Mouse (Mus musculus) megakaryocyte, adult 5-6 weeks (primary cell): ENCODE data around the gene Cd163. TPM values are rescaled to one million over a fixed set of nuclear protein-coding genes. Genes with fewer than 3 reads are reported as not detected.

ENCODE experiments used
- ATAC-seq: 2 replicates; pipeline ENCODE4 v1.8.0; 2016; ENCODE audit warnings: mild to moderate bottlenecking, inconsistent platforms; ENCODE audit not compliant: poor library complexity, severe bottlenecking
- total RNA-seq, 2 experiments: library from RNA; stranded (forward) in 1 of 2; stranded (reverse) in 1 of 2; fragments of 153-499, 151-499 nt in 1 of 2; fragments of 221-1000, 200-1000 nt in 1 of 2; gene quantifications; 2 replicates each; pipeline versions ENCODE4 v1.2.3 to v1.2.4; 2015 to 2017

Cd163 gene
- total RNA-seq (2015) (2.2 TPM in 2 replicates), total RNA-seq (2017) (3.7 and 4.0 TPM in 2 replicates)

DNA sequence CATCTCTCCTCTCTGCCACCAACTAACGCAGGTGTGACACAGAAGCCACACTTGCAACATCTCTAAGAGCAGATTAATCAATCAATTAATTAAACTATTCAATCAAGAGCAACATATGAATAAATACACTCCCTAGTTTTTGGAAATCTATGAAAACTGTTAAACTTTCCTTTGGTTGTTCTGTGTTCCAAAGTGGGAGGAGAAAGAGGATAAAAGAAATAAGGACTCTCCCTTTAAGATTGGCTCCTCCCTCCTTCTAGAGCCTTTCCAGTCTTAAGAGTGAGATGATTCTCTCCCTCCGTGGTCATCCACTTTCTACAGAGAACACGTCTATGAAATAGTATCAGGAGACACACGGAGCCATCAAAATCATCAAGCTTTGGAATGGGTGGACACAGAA lies at the start of gene Cd163:
Gene Cd163 (plus strand): TSS at position 301 of the 400 bp plus-strand sequence.
- no peak for ATAC-seq

DNA sequence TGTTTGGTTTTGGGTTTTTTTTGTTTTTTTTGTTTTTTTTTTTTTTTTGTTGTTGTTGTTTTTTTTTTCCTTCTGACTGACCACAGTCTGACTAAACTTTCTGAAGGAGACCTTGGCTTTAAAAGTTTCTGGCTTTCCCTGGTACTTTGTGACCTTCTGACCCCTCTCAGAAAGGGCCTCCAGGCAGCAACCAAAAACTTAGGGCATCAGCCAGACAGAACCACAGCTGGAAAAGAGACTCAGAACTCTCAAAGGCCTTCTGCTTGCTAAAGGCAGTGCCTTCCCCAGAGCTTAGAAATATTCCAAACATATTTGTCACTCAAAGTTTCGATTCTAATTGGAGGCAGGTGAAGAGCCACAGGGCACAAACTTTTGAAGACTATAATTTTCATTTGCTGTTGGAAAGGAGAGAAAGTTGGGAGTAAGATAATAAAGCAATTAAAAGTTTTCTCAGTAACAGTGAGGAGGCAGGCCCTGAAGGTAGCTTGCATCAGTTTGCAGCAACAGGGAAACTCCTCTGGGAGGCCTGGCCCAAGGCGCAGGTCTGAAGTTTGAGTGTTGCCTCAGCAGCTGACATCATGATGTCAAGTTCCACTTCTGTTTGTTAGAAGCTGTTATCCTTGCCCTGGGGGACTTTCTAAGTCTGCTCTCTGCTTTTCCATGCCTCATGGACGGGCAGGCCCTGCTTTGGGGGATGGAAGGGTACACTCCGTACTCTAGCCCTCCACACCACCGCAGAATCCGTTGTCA lies 48.6 kb upstream of the Cd163 start:
- peak; percentile 20; the same call in 1 of the 2 replicates for ATAC-seq

DNA sequence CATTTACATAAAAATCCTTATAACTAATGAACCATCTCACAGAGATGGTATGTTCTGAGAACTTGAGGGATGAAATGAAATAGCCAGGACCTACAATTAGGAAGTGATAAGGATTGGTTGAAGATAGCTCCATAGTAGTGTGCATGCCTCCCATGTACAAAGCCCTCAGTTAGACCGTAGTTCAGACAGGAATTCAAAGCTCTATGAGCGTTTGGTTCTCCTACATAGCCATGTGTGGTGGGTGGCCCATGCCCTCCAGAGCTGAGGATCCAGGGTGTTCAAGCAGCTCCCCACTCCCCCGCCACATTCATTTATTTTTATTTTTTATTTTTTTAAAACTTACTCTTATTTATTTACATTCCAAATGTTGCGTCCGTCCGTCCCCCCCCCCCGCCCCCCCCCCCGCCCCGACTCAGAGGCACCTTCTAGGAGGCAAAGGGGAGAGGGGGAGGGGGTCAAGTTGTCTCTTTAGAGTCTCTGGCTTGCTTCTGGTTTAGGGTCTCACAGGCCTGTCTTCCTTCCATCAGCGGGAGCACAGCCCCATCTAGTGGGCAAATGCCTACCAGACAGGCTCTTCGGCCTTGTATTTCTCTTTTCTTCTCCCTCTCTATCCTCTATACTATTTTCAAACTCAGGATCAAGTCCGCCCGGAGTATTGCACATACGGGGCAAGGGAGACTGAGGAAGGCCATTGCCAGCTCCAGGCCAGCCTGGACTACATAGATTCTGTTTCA lies 44.1 kb upstream of the Cd163 start:
- peak; percentile 76 for ATAC-seq

DNA sequence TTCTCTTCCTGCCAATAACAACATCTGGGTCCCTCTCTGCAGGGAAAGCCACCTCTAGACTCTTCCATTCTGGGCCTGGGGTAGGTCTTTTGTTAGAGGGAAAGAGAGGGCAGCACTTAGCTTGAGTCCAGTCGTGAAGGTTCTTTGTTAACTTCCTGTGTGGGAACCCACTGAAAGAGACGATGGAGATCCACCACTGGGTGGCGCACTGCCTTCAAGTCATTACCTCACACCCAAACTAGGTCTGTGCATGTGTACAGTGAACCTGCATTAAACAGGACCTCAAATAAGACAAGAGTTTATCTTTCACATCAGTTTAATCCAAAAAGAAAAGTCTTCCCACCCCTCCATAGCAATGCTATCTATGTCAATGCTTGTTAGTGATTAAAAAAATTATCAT lies 41.8 kb upstream of the Cd163 start:
- ATAC-seq: peak; percentile 94

DNA sequence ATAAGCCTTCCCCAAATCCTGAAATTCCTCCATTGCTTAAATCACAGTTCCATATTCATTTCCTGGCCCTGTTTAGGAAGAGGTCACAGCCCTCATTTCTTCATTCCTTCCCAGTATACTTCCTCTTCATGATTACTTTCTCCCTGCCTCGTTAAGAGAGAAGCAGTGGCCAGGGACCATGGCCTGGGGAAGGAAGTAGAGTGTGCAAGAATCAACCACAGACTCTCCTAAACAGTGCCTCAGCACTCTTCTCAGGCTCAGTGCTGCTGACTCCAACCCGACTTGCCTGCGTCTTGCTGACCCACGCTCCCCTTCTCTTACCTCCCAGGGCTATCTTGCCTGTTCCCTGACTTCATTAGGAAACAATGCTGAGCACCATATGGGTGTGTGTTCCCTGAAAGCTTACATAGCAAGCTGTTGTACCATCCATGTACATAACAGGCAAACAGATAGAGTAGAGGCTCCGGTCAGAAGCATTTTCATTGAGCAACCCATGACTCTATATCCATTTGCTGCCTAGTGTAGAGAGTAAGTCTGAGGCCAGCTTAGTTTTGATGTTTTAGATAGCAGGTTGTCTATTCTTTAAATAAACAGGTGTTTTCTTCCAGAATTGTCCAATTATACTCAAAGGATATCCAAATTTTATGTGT lies 31.1 kb upstream of the Cd163 start:
- ATAC-seq: peak; percentile 97

DNA sequence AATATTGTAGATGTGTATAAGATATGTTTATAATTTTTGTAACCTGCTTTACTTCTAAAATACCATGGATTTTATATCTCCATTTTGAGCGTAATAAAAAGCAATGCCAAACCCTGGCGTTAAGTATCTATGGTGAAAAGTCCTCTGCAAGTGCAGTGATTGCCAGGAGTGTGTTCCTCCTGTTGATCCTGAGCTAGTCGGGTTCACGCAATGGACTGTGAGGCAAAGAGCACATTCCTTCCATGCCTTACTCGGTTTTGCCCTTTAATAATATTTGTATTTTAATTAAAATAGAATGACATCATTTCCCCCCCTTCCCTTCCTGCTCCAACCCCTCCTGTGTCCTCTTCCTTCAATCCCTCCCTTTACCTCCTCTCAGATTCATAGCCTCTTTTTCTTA lies 26.8 kb upstream of the Cd163 start:
- ATAC-seq: no peak

DNA sequence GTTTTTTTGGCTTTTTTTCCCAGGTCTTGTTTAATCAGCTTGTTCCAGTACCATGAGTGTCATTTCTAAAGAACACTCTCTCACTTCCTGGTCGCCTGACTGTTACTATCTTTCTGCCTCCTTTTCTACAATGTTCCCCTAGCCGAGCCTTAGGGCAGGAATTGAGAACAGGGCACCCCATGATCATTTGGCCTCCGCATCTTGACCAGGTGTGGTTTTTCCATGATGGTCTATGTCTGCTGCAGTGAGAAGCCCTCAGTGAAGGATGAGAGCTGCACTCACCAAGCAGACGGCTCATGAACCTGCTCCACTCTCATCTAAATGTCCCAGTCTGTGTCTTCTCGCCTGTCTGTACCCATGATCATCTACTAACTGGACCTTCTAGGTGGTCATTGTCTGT lies 26.2 kb upstream of the Cd163 start:
- ATAC-seq: no peak

DNA sequence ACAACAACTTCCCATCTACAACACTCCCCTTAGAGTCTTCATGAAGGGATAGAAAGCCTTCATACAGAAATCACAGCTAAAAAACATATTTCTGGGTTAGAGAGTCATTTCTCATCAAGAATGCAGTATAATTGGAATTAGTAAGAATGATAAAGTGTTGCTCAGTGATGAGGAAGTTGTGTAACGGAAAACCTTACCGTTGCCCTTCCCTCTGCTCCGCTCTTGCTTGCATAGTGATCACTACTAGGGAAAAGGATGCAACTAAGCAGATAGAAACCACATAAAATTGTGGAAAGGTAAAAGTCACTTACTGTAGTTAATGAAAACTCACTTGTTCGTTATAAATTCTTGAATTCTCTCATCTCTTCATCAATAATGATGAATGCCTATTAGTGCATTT lies 21.7 kb upstream of the Cd163 start:
- peak; percentile 94 for ATAC-seq

DNA sequence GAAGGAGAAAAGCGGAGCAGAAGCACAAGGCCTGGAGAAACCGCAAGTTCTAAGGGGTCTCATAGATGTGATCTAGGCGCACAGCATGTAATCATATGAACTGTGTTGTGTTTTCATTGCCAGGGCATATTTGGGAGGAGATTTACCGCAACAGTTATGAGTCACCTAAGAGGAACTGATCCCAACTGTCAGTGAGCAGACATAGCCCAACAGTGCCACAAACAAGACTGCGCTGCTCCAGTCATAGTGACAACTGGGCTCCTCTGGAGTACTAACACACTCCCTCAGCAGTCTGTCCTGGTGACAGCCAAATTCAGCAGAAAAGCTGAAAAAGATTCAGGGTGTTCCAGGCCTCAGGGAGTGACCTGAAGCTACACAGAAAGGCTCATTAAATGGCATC lies 7.1 kb upstream of the Cd163 start:
- ATAC-seq: peak; percentile 99

DNA sequence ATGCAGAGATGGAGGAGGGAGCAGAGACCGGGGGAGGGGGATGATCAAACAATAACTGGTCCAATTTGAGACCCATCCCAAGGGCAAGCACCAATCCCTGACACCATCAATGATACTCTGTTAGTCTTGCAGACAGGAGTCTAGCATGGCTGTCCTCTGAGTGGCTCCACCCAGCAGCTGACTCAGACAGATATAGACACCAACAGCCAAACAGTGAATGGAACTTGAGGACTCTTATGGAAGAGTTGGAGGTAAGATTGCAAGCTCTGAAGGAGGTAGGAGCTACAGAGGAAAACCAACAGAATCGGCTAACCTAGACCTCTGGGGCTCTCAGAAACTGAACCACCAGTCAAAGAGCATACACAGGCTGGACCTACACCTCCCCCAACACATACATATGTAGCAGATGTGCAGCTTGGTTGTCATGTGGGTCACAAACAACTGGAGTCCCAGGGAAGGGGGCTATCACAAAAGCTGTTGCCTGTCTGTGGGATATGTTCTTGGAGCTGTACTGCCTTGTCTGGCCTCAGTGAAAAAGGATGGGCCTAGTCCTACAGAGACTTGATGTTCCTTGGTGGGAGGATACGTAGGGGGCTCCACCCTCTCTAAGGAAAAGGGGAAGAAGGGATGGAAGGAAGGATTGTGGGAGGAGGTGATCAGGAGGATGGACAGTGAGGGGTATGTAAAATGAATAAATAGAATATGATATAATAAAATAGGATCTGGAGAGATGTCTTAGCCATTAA lies 2.8 kb upstream of the Cd163 start:
- ATAC-seq: no peak

DNA sequence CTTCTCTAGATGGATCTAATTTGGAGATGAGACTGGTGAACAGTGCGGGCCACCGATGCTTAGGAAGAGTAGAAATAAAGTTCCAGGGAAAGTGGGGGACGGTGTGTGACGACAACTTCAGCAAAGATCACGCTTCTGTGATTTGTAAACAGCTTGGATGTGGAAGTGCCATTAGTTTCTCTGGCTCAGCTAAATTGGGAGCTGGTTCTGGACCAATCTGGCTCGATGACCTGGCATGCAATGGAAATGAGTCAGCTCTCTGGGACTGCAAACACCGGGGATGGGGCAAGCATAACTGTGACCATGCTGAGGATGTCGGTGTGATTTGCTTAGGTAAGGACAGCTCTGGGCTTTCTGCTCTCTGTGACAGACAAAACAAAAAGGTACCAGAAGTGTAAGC lies 4.5 kb downstream of the Cd163 start:
- ATAC-seq: no peak

DNA sequence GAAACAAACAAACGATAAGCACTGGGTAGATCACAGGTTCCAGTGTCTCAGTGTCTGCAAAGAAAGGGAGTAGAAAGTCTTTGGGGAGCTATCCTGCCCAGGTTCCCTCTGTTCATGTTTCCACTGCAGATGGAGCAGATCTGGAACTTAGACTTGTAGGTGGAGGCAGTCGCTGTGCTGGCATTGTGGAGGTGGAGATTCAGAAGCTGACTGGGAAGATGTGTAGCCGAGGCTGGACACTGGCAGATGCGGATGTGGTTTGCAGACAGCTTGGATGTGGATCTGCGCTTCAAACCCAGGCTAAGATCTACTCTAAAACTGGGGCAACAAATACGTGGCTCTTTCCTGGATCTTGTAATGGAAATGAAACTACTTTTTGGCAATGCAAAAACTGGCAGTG lies 7.8 kb downstream of the Cd163 start:
- no peak for ATAC-seq

DNA sequence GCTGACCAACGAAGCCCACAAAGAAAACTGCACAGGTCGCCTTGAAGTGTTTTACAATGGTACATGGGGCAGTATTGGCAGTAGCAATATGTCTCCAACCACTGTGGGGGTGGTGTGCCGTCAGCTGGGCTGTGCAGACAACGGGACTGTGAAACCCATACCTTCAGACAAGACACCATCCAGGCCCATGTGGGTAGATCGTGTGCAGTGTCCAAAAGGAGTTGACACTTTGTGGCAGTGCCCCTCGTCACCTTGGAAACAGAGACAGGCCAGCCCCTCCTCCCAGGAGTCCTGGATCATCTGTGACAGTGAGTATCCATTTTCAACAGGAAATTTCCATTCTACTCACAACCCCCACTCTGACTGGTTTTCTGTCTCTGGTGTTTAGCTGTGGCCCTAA lies 15.9 kb downstream of the Cd163 start:
- 0 out of 2 replicates have a peak, but pooled peaks have one; percentile 3 for ATAC-seq

DNA sequence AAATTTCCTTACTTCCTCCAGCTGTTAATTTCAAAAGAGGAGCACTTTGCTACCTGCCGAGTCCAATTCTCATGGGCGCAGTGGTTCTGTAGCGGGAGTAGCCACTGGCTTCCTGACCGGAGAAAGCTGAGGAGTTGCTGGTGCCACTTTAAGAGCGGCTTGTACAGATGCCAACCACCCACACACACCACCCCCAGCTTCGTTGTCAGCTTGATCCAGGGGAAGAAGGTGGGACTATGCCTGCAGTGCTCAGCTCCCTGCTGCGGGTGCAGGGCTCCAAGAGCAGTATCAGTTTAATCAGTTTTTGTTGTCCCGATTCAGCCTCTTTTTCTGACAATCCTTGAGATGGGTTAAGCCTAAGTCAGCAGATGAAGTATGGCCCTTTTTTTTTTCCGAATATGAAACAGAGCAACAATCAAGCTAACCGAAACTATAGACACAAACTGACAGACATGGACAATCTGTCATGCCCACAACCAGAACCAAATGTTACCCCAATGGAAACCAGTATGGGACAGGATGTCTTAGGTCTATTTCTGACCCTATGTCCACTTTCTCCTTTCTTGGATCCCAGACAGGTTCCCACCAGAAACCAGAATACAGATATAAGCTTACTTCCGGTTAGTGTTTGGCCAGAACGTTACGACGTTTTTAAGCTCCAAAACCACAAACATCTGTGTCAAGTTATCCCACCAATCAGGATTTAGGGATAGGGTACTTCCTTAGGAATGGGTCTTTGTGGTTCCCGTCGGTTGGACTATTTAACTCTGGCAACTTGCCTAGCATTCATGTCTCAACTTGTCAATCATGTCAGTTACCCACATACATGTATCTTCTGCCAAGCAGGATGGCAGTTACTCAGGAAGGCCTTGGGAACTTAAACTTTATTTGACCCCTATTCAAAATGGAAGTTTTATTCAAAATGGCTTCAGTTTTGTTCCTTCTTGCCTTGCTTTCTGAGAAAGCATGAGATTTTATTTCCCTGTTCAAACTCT lies 17.3 kb downstream of the Cd163 start:
- peak; percentile 70 for ATAC-seq

DNA sequence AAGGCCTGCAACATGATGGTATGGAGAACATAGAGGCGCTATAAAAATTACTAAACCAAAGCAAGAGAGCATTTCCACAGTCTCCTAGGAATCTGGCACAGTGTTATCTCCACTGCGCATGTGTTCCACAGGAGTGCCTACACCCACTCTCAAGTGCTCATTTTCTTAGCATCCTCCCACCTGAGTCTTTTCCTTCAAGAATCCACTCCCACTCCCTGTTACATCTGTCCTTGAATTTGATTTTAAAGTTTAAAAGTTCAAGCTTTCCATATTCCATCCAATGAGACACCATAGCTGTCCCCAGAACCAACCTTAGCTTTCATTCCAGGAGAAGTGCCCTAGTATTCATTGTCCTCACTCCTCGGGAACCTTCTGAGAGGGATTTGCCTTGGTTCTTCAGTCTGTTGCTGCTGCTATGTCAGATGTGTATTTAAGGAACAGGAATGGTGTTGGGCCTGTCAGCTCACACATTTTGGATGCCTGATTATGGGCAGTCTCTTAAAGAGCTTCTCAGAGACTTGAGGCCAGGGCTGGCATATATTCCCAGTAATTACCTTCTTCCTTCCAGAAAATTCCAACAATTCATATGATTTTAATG lies 24.0 kb downstream of the Cd163 start:
- no peak for ATAC-seq

DNA sequence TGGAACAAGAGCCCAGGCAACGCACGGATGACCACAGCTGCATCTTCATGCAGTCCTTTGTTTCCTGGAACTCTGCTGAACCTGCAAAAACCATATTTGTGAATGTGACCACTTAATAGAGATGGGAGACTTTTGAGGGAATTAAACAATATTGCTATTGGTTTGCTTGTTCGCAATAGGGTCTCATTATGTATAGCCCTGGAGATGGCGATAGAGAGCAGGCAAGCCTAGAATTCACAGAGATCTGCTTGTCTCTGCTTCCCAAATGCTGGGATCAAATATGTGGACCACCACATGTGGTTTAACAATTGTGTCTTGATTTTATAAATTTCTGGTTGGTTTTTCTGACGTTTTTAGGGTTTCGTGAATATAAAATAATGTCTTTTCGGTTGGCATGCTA lies 25.2 kb downstream of the Cd163 start:
- peak; percentile 52; the same call in 1 of the 2 replicates for ATAC-seq

DNA sequence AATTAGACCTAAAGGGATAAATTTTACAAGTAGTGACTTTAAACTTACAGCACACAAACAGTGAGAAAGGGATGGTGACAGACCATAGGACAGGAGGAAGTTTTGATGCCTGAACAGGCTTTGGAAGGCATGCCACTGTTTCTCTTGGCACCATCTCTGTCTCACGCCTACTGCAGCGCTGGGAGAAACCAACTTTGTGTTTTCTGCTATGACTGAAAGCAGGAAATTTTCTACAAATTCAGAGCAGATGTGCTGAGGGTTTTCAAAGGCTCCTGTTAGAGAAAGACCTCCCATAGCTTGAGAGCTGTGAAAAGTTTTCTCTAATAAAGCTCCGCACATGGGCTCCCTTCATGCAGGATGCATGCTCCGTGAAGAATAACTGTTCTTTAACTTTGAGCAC lies 40.6 kb downstream of the Cd163 start:
- ATAC-seq: no peak

DNA sequence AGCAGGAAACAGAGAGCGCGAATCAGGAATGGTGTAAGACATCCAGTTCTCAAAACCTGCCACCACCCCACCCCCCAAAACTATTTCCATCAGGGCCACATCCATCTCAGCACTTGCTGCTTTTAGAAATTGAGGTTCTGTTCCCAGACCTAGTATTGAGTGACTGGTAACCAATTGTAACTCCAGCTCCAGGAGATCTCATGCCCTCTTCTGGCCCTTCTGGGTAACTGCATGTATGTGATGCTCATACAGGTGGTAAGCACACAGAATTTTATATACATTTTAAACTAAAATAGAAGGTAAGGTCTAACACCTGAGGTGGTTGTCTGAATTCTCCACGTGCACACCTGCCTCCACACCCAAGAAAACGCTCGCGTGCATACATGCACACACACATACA lies 42.2 kb downstream of the Cd163 start:
- peak; percentile 84 for ATAC-seq

DNA sequence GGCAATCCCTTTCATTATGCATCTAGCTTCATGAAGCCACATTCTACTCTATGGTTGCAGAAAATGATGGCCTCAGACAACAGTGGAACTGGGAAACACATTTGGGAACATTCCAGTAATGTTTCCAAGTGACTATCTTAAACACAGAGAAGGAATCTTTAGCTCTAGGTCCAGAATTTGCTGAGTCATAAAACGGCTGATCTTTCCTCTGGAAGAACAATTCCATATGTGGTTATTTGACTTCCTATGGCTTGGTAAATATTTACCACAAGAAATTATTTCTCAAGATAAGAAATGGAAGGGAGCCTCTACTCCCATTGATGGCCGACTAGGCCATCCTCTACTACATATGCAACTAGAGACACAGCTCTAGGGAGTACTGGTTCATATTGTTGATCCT lies 48.8 kb downstream of the Cd163 start:
- ATAC-seq: no peak
